Mouse (Mus musculus) fibroblast of lung, adult 2 months (primary cell): ENCODE results near the gene Serping1.

Source experiments
- DNase-seq: peaks from one replicate; pipeline ENCODE4 v3.0.0-alpha.2; 2011; ENCODE audit warnings: low read depth

The Serping1 gene

GRCm38 (mm10) chr2:84779210-84779609 lies 4.0 kb upstream of the Serping1 start:
- no peak for DNase-seq

DNA sequence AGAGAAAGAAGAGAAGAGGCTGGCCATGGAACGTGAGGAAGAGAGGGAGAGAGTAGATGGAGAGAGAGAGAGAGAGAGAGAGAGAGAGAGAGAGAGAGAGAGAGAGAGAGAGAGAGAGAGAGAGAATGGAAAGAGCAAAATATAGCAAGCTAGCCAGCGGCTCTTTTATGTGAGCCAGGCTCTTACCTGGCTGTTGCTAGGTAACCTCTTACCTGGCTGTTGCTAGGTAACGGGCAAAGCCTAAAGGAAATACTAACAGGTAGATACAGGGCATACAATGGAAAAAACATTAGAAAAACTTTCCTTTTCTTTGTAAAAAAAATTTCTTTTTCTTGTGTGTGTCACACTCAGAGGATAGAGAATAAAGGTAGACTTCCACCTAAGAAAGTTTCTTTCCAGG lies 2.5 kb upstream of the Serping1 start:
- DNase-seq, result no peak

- no peak for DNase-seq
These were observed 421 bp upstream of the Serping1 start for GRCm38 (mm10) chr2:84775665-84776064.

DNA sequence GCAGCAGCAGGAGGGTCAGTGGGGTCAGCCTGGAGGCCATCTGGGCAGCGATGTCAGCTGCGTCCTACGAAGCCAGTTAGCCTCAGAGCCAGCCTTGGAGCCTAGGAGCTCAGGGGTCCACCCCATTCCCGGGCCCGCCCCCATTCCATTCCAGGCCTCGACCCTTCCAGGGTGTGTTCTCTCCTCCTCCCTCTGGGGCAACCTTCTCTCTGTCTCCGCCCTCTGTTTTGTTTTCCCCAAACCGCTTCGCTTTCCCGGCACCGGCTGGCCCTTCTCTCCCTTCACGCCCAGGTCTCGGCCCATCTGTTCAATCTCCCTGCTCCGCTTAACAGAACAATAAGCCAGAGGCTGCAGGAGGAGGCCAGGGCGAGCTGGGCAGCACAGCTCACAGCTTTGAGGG lies 493 bp downstream of the Serping1 start:
- DNase-seq, result peak; percentile 21

GRCm38 (mm10) chr2:84773195-84773594 lies 2.0 kb downstream of the Serping1 start:
- no peak for DNase-seq

DNA sequence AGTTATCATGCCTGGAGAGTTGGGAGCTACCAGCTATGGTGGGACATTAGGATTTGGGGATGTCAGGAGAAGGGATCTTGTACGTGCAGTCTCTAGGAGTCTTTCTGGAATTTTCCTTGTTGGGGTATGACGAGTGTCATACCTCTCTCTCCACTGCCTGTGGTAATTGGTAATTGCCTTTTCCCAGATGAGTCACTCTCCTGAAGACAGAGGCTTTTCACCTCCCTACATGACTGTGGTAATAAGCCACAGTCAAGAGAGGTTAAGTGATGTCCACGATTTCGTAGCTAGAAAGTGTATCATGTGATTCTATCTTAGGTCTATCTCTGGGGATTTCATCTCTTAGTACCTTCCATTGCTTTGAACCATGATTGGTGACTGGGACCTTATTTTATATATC lies 2.8 kb downstream of the Serping1 start:
- DNase-seq, result no peak

- DNase-seq, result no peak
These were observed 4.7 kb downstream of the Serping1 start for GRCm38 (mm10) chr2:84770501-84770900.

- no peak for DNase-seq
These were observed 12.4 kb downstream of the Serping1 start for GRCm38 (mm10) chr2:84762818-84763217.

- no peak for DNase-seq
These were observed 12.9 kb downstream of the Serping1 start for GRCm38 (mm10) chr2:84762295-84762694.

DNA sequence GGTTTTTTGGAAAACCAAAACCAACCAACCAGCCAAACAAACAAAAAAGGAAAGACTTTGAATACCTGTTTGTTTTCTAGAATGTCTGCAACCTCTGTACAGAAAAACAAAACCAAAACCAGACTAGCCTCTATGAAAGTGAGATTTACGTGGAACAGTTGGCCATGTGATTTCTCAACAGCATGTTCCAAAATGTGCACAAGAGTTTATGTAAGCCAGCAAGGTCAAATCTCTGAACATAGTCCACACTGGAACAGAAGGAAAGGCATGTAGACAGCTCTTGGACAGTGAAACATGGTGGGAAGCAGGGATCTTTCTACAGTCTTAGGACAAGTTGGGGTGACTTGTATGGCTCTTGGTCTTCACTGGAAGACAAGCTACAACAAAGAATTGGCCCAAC lies 13.4 kb downstream of the Serping1 start:
- DNase-seq, result no peak

GRCm38 (mm10) chr2:84761309-84761708 lies 13.9 kb downstream of the Serping1 start:
- DNase-seq, result no peak

- no peak for DNase-seq
These were observed 14.5 kb downstream of the Serping1 start for GRCm38 (mm10) chr2:84760777-84761176.

DNA sequence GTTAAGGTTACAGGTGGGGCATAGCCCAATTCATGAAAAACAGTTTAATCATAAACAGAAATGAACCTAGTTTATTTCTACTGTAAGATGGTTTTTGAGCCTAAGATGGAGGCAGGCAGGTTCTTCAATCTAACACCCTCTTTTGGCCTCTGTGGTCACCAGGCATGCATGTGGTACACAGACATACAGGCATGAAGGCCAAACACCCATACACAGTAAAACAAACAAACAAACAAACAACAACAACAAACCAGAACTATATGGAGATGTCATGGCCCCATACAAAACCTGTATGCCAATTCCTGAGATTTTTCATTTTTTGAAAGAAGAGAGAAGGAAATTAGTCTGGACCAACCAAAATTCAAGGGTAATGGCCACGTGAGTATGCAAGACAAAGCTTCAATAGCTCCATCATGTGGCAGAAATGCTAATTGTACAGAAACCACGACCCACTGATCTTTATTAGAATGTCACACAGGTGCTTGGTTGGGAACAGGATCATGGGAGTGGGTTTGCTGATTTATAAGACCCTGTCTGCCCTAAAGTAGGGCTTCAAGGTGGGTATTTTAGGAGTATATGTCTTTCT lies 16.6 kb downstream of the Serping1 start:
- DNase-seq, result no peak

GRCm38 (mm10) chr2:84757026-84757682 lies 18.1 kb downstream of the Serping1 start:
- DNase-seq, result no peak

DNA sequence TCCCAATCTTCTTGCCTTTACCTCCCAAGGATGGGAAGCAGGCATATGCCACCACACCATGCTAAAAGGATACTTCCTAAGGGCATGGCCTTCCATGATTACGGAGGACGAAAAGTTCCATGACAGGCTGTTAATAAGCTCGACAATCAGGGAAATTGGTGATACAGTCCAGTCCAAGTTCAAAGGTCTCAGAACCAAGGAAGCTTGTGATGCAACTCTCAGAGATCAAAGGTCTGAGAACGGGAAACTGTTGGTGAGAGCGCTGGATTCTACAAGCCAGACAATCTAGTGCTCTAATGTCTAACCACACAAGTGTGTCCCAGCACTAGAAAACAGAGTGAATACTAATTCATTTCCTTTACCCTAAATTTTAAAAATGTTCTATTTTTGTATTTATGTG lies 19.0 kb downstream of the Serping1 start:
- no peak for DNase-seq

DNA sequence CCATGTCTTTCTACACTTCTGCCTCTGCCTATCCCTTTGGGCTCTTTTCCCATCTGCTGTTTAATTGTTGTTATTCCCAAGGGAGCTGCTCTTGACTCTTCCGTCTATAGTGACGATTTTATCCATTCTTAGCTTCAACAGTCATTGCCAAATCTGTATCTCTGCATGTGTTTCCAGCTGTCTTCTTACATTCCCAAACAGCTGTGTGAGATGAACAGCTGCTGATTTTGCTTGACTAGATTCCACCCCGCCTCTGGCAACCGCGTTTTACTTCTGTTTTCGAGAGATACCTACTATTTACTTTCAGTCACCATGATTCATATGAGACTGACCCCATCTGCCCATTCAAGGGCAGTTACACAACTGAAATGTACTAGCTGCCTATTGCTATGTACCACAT lies 25.1 kb downstream of the Serping1 start:
- DNase-seq, result no peak

DNA sequence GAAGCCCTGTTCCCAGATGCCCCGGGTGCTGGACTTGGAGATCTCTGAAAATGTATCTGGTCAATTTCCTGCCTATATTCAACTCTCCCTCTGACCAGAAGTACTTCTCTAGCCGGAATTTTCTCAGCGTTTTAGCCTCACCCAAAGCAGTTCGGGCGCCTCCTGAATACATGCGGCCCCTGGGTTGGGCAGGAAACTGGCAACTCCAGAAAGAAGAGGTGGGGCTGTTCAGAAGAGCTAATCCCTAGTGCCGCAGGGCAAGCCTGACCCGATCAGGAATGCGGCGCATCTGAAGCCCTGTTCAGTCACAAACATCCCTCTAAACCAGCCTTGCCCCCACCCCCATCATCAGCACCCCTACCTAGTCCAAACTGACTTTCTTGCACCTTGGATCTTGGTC lies 31.1 kb downstream of the Serping1 start:
- no peak for DNase-seq

- DNase-seq, result peak; percentile 63
These were observed 31.7 kb downstream of the Serping1 start, which contains the start of gene Gm19426 for GRCm38 (mm10) chr2:84743561-84743960. Gene Gm19426, minus strand, starts transcription at chr2:84743655.

- DNase-seq, result no peak
These were observed 32.6 kb downstream of the Serping1 start for GRCm38 (mm10) chr2:84742451-84743283.

GRCm38 (mm10) chr2:84741841-84742450 lies 33.3 kb downstream of the Serping1 start:
- no peak for DNase-seq

- DNase-seq, result no peak
These were observed 34.5 kb downstream of the Serping1 start for GRCm38 (mm10) chr2:84740608-84741333.
